Mouse (Mus musculus): ENCODE data around the gene Cox7a2l. TPM values are rescaled to one million over a fixed set of nuclear protein-coding genes. Genes with fewer than 3 reads are reported as not detected.

The Cox7a2l gene
- polyA plus RNA-seq, 1 experiment = 82.0 TPM

- under 1% methylated on average over 33 of the region's 33 CpGs for WGBS
- H3K4me3 ChIP-seq (ENCODE audit: extremely low read depth, insufficient read depth, insufficient read length) = peak overlapping the region; percentile 93
- H3K4me1 ChIP-seq (ENCODE audit: control insufficient read depth, insufficient read depth, insufficient read length) = peaks cover 17% of the 10 kb centered on the region
- TF ChIP-seq CTCF (IDR thresholded peaks at IDR 0.05; ENCODE audit: extremely low read depth, insufficient read depth, insufficient read length, insufficient replicate concordance) = no peak
- TF ChIP-seq POLR2A (IDR thresholded peaks at IDR 0.05; ENCODE audit: low read depth, low read length) = peak; percentile 37
- H3K27ac ChIP-seq (ENCODE audit: insufficient read depth, low read length) = peak overlapping the region; percentile 90
- no peaks in the 10 kb centered on the region for H3K36me3 ChIP-seq (ENCODE audit: control insufficient read depth, insufficient read depth, low read length)
- H3K27me3 ChIP-seq (ENCODE audit: control insufficient read depth, insufficient read depth, low read length) = no peaks in the 10 kb centered on the region
- peak; percentile 86 to 94 for DNase-seq (ENCODE audit: low read depth in 1 of 2, low spot score in 2 of 2)
These were observed 2.9 kb downstream of the Cox7a2l start for GRCm38 (mm10) chr17:83514213-83514701.

- Histone ChIP-seq H3K4me3 (ENCODE audit: extremely low read depth, insufficient read depth, insufficient read length) (peak overlapping the region; percentile 93), H3K27ac (ENCODE audit: insufficient read depth, low read length) (peak overlapping the region; percentile 77)
- peak in 1 of 2 experiments; percentile 7 for DNase-seq (ENCODE audit: low read depth in 1 of 2, low spot score in 2 of 2)
These were observed 3.4 kb downstream of the Cox7a2l start for GRCm38 (mm10) chr17:83513655-83514212.

GRCm38 (mm10) chr17:83512130-83512529 is 5.0 kb downstream of the Cox7a2l start:
- no peak for DNase-seq (ENCODE audit: low read depth in 1 of 2, low spot score in 2 of 2)
- TF ChIP-seq POLR2A (IDR thresholded peaks at IDR 0.05; ENCODE audit: low read depth, low read length) (no peak), CTCF (IDR thresholded peaks at IDR 0.05; ENCODE audit: extremely low read depth, insufficient read depth, insufficient read length, insufficient replicate concordance) (no peak)
- Histone ChIP-seq H3K4me3 (ENCODE audit: extremely low read depth, insufficient read depth, insufficient read length) (no peak overlapping the region), H3K27ac (ENCODE audit: insufficient read depth, low read length) (no peak overlapping the region), H3K27me3 (ENCODE audit: control insufficient read depth, insufficient read depth, low read length) (no peaks in the 10 kb centered on the region), H3K36me3 (ENCODE audit: control insufficient read depth, insufficient read depth, low read length) (no peaks in the 10 kb centered on the region), H3K4me1 (ENCODE audit: control insufficient read depth, insufficient read depth, insufficient read length) (peaks cover 17% of the 10 kb centered on the region)
- WGBS = 53% methylated on average over 3 of the region's 3 CpGs

More at GRCm38 (mm10) chr17:83513655-83514212, 3.4 kb downstream of the Cox7a2l start:
- peaks cover 17% of the 10 kb centered on the region for H3K4me1 ChIP-seq (ENCODE audit: control insufficient read depth, insufficient read depth, insufficient read length)
- H3K36me3 ChIP-seq (ENCODE audit: control insufficient read depth, insufficient read depth, low read length) = no peaks in the 10 kb centered on the region
- WGBS = under 1% methylated on average over 24 of the region's 24 CpGs
- TF ChIP-seq CTCF (IDR thresholded peaks at IDR 0.05; ENCODE audit: extremely low read depth, insufficient read depth, insufficient read length, insufficient replicate concordance) = no peak
- TF ChIP-seq POLR2A (IDR thresholded peaks at IDR 0.05; ENCODE audit: low read depth, low read length) = no peak
- no peaks in the 10 kb centered on the region for H3K27me3 ChIP-seq (ENCODE audit: control insufficient read depth, insufficient read depth, low read length)

- 92% methylated on average over 2 of the region's 2 CpGs for WGBS
- H3K36me3 ChIP-seq (ENCODE audit: control insufficient read depth, insufficient read depth, low read length) = peaks cover 15% of the 10 kb centered on the region
- DNase-seq (ENCODE audit: low read depth in 1 of 2, low spot score in 2 of 2) = no peak
- H3K27me3 ChIP-seq (ENCODE audit: control insufficient read depth, insufficient read depth, low read length) = no peaks in the 10 kb centered on the region
- no peak overlapping the region for H3K4me3 ChIP-seq (ENCODE audit: extremely low read depth, insufficient read depth, insufficient read length)
- no peak for TF ChIP-seq CTCF (IDR thresholded peaks at IDR 0.05; ENCODE audit: extremely low read depth, insufficient read depth, insufficient read length, insufficient replicate concordance)
- no peaks in the 10 kb centered on the region; the same call in 1 of the 2 replicates for H3K4me1 ChIP-seq (ENCODE audit: control insufficient read depth, insufficient read depth, insufficient read length)
- H3K27ac ChIP-seq (ENCODE audit: insufficient read depth, low read length) = no peak overlapping the region
These were observed 13.4 kb downstream of the Cox7a2l start for GRCm38 (mm10) chr17:83503693-83504092.

- peaks cover 20% of the 10 kb centered on the region for H3K36me3 ChIP-seq (ENCODE audit: control insufficient read depth, insufficient read depth, low read length)
- no peaks in the 10 kb centered on the region for H3K27me3 ChIP-seq (ENCODE audit: control insufficient read depth, insufficient read depth, low read length)
- no peak for DNase-seq (ENCODE audit: low read depth in 1 of 2, low spot score in 2 of 2)
- no peaks in the 10 kb centered on the region for H3K4me1 ChIP-seq (ENCODE audit: control insufficient read depth, insufficient read depth, insufficient read length)
- WGBS = 93% methylated on average over 4 of the region's 4 CpGs
- TF ChIP-seq CTCF (IDR thresholded peaks at IDR 0.05; ENCODE audit: extremely low read depth, insufficient read depth, insufficient read length, insufficient replicate concordance) = no peak
- no peak for TF ChIP-seq POLR2A (IDR thresholded peaks at IDR 0.05; ENCODE audit: low read depth, low read length)
- H3K27ac ChIP-seq (ENCODE audit: insufficient read depth, low read length) = no peak overlapping the region
- no peak overlapping the region for H3K4me3 ChIP-seq (ENCODE audit: extremely low read depth, insufficient read depth, insufficient read length)
These were observed 17.4 kb downstream of the Cox7a2l start for GRCm38 (mm10) chr17:83499692-83500091.

- DNase-seq (ENCODE audit: low read depth in 1 of 2, low spot score in 2 of 2) = no peak
- Histone ChIP-seq H3K4me1 (ENCODE audit: control insufficient read depth, insufficient read depth, insufficient read length) (no peaks in the 10 kb centered on the region), H3K27ac (ENCODE audit: insufficient read depth, low read length) (no peak overlapping the region), H3K27me3 (ENCODE audit: control insufficient read depth, insufficient read depth, low read length) (no peaks in the 10 kb centered on the region), H3K4me3 (ENCODE audit: extremely low read depth, insufficient read depth, insufficient read length) (no peak overlapping the region), H3K36me3 (ENCODE audit: control insufficient read depth, insufficient read depth, low read length) (peaks cover 20% of the 10 kb centered on the region)
- WGBS = 95% methylated on average over 5 of the region's 5 CpGs
- TF ChIP-seq POLR2A (IDR thresholded peaks at IDR 0.05; ENCODE audit: low read depth, low read length) (no peak), CTCF (IDR thresholded peaks at IDR 0.05; ENCODE audit: extremely low read depth, insufficient read depth, insufficient read length, insufficient replicate concordance) (no peak)
These were observed 18.2 kb downstream of the Cox7a2l start for GRCm38 (mm10) chr17:83498889-83499288.

- Histone ChIP-seq H3K36me3 (ENCODE audit: control insufficient read depth, insufficient read depth, low read length) (no peaks in the 10 kb centered on the region), H3K27ac (ENCODE audit: insufficient read depth, low read length) (no peak overlapping the region), H3K4me3 (ENCODE audit: extremely low read depth, insufficient read depth, insufficient read length) (no peak overlapping the region), H3K27me3 (ENCODE audit: control insufficient read depth, insufficient read depth, low read length) (no peaks in the 10 kb centered on the region), H3K4me1 (ENCODE audit: control insufficient read depth, insufficient read depth, insufficient read length) (no peaks in the 10 kb centered on the region)
- DNase-seq (ENCODE audit: low read depth in 1 of 2, low spot score in 2 of 2) = no peak
- WGBS = 90% methylated on average over 3 of the region's 3 CpGs
- TF ChIP-seq POLR2A (IDR thresholded peaks at IDR 0.05; ENCODE audit: low read depth, low read length) (no peak), CTCF (IDR thresholded peaks at IDR 0.05; ENCODE audit: extremely low read depth, insufficient read depth, insufficient read length, insufficient replicate concordance) (no peak)
These were observed 29.4 kb downstream of the Cox7a2l start for GRCm38 (mm10) chr17:83487762-83488161.
